Mouse (Mus musculus): ENCODE results near the gene Gm17571. TPM values are rescaled to one million over a fixed set of nuclear protein-coding genes. Genes with fewer than 3 reads are reported as not detected.
A peak's percentile ranks its signal among the peaks of the same experiment; 100 is the strongest.

Gm17571 gene
- total RNA-seq (2021): not detected

DNA sequence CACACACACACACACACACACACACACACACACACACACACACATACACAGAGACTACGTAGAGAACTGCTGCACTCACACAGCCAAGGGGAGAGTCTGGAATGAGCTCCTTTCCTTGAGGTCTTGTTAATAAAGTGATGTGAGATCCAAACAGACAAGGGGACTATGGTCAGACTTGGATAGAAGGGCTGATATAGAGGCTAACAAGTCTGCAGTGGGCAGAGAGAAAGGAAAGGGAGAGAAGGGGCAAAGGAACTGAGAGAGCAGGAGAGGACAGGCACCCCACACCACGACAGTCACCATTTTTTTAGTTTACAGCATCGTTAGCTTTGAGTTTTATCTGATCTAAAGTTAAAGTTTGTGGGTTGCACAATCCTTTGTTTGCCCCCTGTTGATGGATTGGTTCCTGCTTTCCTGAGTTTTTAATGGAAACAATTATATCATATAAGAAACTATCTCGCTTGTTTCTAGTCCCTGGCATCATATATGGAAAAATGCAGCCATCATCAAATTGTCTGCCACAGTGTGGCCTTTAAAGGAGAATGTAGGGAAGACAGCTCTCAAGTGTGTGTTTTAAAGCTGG lies at the start of gene Gm17571:
Gm17571 (minus strand) TSS at position 51 of the 583 bp plus-strand sequence.
- no peak for DNase-seq

DNA sequence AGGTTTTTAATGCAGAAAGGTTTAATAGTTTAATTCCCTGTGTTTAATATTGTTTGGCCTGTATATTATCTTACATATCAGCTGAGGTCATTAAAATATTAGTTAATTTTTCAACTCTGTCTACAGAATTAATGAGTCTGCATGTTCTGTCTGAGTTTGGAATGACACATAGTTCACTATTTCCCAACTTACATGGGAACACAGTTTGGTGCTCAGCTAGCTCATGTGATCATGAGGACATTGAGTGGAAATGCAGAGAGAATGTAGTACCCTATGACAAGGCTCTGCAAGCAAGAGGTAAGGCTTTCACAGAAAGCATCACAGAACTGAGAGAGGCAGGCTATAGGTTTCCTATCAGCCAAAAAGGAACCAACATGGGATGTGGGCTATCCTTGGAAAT lies 49.0 kb upstream of the Gm17571 start:
- DNase-seq: no peak

- DNase-seq: no peak
Measured at GRCm38 (mm10) chr9:13493746-13494145, 47.2 kb upstream of the Gm17571 start.

DNA sequence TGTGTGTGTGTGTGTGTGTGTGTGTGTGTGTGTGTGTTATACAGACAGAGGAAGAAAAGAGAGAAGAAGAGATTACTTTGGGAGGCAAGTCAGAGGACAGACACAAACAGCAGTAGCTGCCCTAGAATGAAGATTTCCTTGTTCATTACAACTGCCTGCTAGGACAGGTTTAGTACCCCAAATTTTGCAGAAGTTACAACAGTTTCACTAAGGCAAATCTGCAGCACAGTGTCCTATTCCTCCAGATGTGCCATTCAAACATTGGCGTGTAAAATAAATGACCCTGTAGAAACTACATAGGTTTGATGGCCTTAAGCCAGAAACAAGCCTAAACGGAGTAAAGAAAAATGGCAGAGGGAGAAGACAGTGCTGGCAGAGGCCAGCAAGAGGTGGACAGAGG lies 46.3 kb upstream of the Gm17571 start:
- no peak for DNase-seq

DNA sequence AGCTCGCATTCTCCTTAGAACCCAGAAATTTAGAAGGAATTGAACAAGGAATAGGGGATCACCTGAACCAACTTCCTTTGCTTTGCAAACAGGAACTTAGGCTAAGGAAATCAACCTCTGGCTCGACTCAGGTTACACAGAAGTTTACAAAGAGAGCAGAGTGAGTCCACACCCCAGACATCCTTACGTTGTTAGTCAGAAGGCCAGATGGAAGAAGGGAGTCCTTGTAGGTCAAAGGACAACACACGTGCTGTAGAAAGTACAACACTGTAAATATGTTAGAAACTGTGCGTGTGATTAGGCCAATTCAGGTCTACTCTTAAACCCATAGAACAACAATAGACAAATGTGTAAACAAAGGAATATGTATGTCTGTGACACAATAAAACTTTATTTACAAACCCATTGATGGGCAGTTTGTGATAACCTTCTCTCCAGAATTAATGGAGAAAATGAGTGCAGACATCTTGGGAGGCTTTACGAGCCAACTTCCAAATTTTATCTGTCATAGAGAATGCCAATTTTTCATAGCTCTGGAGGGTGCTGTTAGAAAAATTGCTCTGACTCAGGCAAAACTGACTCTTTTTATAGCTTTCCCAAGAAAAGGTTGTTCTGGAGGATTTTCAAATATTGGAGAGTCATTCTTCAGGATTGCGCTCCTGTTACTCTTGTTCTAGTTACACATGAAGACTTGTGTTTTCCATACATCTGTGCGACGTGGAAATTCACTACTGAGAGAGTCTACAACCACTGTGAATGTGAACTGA lies 45.5 kb upstream of the Gm17571 start:
- no peak for DNase-seq

DNA sequence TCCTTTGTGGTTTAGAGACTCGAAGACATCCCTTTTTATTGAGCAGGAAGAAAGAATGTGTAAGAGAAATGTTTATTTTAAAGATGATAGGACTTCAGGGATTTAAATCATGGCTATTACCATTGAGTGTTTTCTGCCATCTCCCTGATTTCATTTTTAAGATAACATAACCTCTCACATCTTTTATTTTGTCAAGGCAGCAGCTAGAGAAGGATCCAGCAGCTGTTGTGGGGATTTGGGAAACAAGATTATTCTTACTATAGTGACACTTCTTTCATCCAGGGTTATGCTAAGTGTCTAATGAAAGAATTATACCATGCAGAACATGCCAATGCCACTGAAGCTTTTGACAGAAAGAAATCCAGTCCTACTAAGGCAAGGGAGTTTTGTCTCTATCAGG lies 44.6 kb upstream of the Gm17571 start:
- no peak for DNase-seq

GRCm38 (mm10) chr9:13485914-13486313 lies 39.4 kb upstream of the Gm17571 start:
- DNase-seq: no peak

DNA sequence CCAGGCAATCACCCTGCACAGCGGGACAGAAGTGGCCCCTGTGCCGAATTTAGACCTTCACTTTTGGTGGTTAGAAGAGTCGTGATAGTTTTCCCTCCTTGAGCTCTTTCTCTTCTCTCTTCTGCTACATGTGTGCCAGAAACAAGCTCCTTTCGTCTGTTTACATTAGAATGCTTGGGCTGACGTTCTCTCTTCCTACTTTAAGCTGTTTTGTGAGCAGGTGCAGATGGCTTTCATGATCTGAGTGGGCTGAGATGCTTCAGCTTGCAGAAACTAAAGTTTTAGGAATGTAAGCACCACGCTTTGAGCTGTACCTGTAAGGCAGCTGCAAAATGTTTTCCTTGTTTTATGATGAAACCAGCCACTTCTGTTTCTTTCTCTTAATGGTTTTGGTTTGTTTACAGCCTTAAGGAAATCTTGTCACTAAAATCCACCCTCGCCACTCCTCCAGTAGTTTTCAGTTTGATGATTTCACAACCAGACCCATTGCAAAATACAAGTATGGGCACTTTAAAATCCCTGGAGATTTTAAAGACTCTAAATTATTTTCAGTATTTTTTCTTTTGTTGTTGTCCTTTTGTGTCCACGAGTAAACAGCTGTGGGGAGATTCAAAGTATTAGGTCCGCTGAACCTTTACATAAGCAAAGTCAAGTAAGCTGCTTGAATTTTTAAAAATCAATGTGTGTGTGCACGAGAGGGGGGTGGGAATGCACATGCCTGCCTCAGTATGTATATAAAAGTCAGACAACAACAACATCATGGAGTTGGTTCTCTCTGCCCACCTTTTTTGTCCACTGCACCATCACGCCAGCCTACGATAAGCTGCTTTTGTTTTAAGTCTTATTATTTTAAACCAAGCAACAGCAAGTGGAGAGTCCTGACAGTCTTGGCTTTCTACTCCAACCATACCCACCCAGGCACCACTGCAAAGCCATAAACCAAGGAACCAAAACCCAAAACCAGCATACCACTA lies 38.0 kb upstream of the Gm17571 start:
- DNase-seq: no peak

DNA sequence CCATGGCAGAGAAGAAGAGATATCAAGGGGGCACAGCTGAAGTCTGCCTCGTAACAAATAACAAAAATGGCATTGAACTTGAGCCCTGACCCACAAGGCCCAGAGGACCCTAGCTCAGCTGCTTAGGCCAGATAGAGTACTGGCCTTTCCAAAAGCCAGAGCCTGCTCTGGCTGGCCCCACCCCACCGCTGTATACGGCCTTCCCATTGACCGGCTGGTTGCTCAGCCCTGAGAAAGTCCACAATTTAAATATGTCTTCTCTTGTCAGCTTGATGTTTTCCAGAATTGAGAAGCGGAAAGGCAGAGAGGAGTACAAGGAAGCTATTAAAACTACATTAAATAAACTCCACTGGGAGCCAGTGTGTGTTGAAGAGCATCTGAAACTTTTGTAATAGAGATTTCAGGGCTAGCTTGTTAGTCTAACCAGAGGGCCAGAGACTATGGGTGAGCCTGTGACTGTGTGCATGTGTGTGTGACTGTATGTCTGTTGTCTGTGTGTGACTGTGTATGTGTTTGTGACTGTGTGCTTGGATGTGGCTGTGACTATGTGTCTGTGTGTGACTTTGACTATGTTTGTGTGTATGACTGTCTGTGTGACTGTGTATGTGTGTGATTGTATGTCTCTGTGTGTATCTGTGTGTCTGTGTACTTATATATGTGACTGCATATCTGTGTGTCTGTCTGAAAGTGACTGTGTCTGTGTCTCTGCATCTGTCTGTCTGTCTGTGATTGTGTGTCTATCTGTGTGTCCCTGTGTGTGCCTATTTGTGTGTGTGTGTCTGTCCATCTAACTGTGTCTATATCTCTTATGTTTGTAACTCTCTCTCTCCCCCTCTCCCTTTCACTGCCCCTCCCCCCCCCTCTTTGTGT lies 36.9 kb upstream of the Gm17571 start:
- DNase-seq: no peak

DNA sequence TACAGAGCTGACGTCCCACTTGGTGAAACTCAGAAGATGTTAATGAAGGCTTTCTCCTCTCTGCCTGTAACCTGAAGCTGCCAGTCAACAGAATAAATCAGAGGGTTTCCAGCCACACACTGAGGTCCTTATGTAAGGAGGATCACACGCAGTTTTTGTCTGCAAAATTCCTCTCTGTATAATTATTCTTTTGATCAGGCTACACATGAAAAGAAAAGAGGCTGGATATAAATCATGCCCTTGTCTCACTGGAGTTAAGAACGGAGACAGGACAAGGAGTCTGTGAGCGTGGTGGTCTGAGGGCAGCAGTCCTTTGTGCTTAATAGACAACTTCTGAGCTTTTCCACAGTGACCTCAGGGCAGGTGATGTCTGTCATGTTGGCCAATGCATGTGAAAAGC lies 32.7 kb upstream of the Gm17571 start:
- no peak for DNase-seq

GRCm38 (mm10) chr9:13474951-13475350 lies 28.4 kb upstream of the Gm17571 start:
- no peak for DNase-seq

DNA sequence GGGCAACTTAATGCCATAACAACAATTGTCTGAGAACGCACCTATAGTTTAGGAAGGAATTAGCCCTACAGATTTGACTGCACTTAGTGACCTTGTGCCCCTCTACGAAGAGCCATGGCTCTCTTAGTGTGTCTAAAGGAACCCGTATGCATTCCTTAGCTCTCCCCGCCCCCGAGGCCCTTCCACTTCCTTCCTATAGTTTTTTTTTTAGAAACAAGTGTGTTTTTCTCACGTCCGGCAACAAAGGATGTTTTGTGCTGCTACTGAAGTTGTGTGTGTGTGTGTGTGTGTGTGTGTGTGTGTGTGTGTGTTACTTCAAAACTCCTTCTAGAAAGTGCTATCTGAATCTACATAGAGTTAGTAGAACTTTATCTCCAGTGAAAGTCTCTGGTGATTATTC lies 23.5 kb upstream of the Gm17571 start:
- DNase-seq: no peak

DNA sequence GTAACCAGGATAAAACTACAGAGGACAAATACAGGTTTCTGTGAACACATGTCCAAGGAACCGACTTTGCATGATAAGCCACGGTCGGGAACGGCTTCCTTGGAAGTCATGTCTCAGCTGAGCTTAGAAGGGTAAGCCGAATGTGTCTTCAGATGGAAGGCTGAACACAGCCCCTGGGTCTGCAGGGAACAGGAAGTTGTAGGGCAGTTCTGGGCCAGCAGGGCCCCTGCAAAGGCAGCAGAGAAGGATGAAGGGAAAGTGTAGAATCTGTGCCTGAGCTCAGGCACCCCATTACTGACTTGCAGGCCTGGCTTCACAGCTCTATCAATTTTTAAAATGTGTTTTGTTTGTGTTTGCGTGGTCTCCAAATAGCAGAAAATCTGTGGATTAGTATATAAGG lies 22.2 kb upstream of the Gm17571 start:
- no peak for DNase-seq

DNA sequence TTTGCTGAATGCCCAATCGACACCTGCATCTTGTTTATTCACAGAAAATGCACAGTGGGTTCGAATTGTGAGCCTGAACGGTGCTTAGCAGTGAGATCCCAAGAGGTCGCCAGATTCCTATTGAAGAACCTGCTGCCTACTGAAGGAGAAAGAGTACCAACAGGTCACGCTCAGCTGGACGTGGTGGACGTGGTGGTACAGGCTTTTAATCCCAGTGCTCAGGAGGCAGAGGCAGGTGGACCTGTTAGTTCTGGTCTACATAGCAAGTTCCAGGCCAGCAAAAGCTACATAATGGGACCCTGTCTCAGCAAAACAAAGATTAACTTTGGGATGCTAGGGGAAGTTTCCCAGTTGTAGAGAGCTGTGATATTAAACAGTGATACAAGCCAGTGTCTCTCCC lies 21.2 kb upstream of the Gm17571 start:
- DNase-seq: no peak

- no peak for DNase-seq
Measured at GRCm38 (mm10) chr9:13466816-13467215, 20.3 kb upstream of the Gm17571 start.

GRCm38 (mm10) chr9:13466351-13466750 lies 19.8 kb upstream of the Gm17571 start:
- DNase-seq: no peak

- DNase-seq: no peak
Measured at GRCm38 (mm10) chr9:13465358-13466020, 18.9 kb upstream of the Gm17571 start.

DNA sequence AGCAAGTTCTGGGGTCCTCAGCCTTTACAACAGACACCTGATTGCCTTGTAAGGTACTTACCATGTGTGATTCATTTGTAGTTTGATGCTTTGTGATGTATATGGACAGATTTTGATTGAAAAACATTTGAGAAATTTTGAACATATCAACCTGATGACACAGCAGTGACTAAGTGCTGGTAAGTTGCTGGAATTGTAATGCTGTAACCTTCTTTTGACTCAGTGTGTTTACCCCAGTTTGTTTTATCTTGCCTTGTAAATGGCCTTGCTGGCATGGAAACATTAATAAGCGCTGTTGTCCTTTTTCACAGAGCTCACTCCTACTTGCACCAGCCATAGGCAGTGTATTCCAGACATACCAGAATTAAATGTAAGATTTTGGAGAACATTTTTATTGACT lies 14.4 kb upstream of the Gm17571 start:
- no peak for DNase-seq

DNA sequence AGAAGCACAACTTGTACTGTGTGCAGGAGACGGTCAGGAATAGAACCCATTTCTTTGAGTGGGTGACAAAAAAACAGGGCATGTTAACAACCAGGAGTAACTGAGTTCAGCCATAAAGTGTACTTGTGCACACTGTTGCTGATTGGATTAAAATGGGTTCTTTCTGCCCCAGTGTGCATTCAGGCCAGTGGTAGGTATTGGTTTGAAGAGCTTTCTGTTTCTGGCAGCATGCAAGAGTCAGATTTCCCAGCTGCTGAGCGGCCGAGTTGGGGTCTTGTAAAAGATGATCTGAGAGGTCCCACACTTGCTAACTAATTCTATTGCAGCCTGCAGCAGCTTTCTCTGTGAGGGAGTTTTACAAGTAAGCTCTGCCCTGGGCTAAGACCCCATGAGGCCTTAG lies 13.5 kb upstream of the Gm17571 start:
- DNase-seq: no peak

GRCm38 (mm10) chr9:13459371-13459770 lies 12.8 kb upstream of the Gm17571 start:
- no peak for DNase-seq

DNA sequence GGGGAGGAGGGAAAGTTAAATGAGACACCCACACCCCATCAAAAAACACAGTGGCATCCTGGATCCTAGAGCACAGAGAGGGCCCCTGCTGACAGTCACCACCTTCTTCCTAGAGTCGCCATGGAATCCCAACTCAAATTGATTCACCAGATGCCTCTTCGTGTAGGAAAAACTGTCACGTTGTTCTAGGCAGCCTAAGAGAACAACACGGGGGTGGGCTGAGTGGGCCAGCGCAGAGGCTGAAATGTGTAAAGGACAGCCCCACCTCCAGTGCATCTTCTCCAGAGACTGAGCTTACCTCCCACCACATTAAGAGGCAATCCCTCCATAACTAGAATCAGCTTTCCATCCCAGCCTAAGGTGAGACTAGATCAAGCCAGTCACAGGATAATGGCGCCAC lies 11.2 kb upstream of the Gm17571 start:
- peak; percentile 20 to 27 for DNase-seq

- no peak for DNase-seq
Measured at GRCm38 (mm10) chr9:13455231-13455630, 8.7 kb upstream of the Gm17571 start.
